Mouse (Mus musculus) hematopoietic stem cell, adult 5-6 weeks (primary cell): Measurements from ENCODE around the gene Ubxn1. TPM values are rescaled to one million over a fixed set of nuclear protein-coding genes. Genes with fewer than 3 reads are reported as not detected.
"Not testable (repeated sequence)": the region's sequence is repeated elsewhere in the genome, so short reads cannot be mapped to it uniquely, and the experiment has no call there.

Experiments used
- ATAC-seq, 2 experiments: fragments of 125-278 bp in 1 of 2; replicated peaks in 1 of 2; 2 replicates each; pipeline ENCODE4 v1.8.0; 2016 to 2017; ENCODE audit warnings: inconsistent platforms in 2 of 2, mild to moderate bottlenecking in 2 of 2, moderate number of reproducible peaks in 2 of 2, low read depth in 1 of 2, moderate TSS enrichment in 1 of 2; ENCODE audit not compliant: low FRiP score in 2 of 2, poor library complexity in 2 of 2, severe bottlenecking in 2 of 2, insufficient read depth in 1 of 2, low TSS enrichment in 1 of 2
- total RNA-seq: library from RNA; stranded (forward); fragments of 172-1452, 232-1000 nt; gene quantifications from 2 replicates; pipeline ENCODE4 v1.2.3, GENCODE M21; 2017

The Ubxn1 gene
- total RNA-seq, 1 experiment from 2014 or later = 180 TPM

DNA sequence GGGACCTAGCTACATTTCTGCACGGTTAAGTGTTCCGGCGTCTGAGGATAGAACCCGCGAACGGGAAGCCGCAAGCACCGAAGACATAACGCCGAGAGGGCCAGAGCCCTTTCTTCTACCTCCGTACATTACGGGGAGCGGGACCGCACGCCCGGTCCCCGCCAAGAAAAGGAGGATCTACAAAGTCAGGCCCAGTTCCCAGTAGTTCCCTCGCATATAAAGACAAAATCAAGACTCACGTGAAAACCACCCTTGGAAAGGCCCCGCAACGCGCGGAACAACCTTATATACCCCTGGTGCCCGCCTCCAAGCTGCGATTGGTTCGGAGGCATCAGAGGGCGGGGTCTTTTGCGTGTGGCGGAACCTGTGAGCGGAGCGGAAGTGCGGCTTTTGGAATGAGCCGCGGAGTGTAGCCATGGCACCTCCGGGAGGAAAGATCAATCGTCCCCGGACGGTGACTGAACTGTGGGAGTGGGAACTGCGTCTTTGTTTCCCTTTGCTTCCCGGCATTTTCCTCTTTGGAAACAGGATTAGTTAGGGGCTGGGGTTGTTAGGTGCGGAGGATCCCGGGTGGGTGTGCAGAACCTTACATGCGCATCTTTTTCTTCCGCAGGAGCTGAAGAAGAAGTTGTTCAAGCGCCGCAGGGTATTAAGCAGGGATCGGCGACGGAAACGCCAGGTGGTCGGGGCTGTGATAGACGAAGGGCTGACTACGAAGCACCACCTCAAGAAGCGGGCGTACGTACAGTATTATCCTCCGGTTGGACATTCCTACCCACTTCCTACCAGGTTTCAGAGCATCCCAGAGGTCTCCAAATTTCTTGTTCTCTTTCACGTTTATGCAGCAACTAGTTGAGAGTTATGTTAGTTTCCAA is 17.5 kb downstream of the Ubxn1 start, which contains the start of the genes 1810009A15Rik and Gm49416:
1810009A15Rik (plus strand) TSS at position 343 of the 875 bp plus-strand sequence.
Gm49416 (plus strand) TSS at position 416 of the 875 bp plus-strand sequence.
- ATAC-seq = peak; percentile 96 to 97

DNA sequence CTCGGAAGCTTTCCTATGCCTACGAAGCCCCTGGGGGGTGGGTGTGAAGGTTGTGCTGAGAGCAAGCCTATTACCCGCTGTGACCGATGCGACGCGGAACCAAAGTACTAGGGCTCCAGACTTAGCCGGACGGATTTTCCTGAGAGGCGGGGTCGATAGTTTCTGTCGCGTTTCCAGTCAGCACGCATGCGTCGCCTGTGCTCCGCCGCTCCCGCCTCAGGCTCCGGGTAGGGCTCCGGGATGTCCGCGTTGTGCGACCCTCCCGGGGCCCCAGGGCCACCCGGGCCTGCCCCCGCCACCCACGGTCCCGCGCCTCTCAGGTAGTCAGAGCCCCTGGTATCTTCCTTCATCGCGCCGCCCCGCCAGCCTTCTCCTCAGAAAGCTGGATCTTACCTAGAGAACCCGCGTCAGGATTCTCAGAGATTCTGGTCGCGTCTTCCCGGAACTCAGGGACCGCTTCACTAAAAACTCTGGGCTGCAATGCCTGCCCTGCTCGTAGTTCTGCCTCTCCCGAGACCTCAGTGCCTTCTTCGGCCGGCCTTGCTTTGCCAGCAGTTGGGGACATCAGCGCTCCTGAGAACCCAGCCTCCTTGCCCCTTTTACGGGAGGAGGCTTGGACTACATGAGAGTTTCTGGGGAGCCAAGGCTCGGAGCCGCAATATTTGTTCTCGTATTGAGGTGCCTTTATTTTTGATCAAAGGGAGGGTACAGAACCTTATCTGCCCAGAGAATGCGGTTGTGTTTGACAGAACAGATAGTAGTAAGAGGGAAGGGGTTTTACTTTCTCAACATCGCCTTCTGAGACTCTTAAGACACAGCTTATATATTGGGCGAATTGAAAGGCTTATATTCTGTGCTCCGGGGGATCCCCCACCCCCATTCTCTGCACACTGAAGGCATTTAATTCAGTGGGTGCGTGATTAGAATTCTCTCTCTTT is 21.8 kb downstream of the Ubxn1 start, which contains the start of gene Ints5:
Ints5 (plus strand) TSS at position 177 of the 938 bp plus-strand sequence.
- ATAC-seq = peak; percentile 33 to 50

DNA sequence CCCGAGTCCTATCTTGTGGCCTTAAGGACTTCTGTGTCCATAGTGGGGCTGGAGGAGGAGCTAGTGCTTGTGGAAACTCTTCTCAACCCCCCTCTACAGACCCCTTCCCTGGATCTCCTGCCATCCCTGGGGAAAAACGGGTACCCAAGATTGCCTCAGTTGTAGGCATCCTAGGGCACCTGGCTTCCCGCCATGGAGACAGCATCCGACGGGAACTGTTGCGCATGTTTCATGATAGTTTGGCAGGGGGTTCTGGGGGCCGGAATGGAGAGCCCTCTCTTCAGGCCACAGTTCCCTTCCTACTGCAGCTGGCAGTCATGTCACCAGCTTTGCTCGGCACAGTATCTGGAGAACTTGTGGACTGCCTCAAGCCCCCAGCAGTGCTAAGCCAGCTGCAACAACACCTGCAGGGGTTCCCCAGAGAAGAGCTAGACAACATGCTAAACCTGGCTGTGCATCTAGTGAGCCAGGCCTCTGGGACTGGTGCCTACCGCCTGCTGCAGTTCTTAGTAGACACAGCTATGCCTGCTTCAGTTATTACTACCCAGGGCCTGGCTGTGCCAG is 24.2 kb downstream of the Ubxn1 start:
- no peak for ATAC-seq

DNA sequence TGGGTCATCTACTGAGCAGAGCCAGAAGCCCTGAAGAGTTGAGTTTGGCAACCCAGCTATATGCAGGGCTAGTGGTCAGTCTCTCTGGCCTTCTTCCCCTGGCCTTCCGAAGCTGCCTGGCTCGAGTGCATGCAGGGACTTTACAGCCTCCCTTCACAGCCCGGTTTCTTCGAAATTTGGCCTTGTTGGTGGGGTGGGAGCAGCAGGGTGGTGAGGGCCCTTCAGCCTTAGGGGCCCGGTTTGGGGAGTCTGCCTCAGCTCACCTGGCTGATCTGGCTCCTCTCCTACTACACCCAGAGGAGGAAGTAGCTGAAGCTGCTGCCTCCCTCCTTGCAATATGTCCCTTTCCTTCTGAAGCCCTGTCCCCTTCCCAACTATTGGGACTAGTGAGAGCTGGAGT is 24.9 kb downstream of the Ubxn1 start:
- ATAC-seq = not testable (repeated sequence)

DNA sequence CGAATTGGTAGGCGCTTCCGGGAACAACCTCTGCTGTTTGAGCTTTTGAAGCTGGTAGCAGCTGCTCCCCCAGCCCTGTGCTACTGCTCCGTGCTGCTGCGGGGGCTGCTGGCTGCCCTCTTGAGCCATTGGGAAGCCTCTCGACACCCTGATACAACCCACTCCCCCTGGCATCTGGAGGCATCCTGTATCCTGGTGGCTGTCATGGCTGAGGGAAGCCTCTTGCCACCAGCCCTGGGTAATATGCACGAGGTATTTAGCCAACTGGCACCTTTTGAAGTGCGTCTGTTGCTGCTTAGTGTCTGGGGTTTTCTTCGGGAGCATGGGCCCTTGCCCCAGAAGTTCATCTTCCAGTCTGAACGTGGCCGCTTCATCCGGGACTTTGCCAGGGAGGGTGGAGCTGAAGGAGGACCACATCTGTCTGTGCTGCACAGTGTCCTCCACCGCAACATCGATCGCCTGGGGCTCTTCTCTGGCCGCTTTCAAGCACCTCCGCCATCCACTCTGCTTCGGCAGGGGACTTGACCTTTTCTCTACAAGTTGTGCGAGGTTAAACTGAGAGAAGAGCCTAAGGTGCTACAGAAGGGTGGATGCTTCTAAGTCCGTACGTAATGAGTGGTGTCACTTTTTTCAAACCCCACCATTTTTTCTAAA is 26.0 kb downstream of the Ubxn1 start:
- 0 out of 4 replicates have a peak, but pooled peaks of 1 of the 2 experiments have one; percentile 1 for ATAC-seq

DNA sequence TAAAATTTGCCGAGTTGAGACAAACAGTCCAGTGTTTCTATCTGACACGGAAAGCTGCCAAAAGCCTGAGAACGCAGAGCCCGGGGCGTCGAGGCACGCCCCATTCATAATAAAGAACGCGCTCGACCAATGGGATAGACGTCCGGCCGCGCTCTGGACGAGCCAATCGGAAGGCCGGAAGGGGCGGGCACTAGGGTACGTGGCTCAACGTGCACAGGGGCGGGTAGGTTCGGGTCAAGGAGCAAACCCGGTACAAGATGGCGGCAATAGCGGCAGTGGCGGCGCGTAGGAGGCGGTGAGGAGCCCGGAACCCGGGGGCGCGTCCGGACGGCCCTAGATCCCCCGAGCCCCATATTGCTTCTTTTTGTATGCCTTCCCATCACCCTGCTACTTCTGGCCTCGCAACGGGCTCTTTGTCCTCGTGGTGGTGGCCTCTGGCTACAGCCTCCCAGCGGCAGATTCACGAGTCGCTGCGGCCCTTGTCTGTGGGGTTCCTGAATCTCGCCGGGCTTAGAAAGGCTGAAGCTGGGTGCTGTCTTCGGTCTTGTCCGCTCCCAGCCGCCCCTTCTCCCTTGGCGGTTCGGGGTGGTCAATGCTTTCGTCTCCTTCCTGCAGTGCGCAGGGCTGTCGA is 26.7 kb downstream of the Ubxn1 start, which contains the start of gene Ganab:
Ganab (plus strand) TSS at position 207 of the 631 bp plus-strand sequence.
- ATAC-seq = peak; percentile 99

DNA sequence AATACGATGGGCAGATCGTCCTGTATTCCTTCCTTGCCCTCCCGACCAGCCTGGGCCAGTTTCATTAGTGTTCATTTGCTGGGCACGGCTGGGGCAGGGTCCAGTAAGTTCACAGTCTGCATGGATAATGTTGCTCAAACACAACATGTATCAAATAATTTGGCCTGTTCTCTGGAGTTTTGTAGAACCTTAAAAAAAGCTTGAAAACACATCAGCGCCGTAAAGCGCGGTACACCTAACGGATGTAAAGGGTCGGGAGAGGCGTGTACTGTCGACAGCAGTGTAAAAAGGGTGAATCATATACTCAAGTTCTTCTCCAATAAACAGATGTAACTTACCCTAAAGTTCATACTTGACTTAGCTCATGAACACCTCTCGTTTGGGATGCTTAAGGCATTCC is 27.3 kb downstream of the Ubxn1 start:
- no peak for ATAC-seq

DNA sequence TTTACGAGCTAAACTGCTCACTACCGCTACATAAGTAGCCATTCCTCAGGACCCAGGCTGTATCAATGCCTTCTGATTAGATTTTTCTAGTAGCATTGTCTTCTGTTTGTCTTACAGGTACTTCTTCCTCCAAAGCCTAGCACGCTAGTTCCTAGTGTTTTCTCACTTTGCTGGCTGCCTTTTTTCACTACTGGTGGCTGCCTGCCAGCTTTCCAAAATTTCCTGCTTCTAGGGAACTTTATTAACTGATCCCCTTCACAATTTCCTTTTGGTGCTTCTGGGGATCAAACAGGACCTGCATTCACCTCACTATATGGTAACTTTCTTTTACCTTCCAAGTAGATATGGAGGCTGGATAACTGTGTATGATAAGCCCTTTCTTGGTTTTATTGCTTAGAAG is 27.8 kb downstream of the Ubxn1 start:
- ATAC-seq = no peak

DNA sequence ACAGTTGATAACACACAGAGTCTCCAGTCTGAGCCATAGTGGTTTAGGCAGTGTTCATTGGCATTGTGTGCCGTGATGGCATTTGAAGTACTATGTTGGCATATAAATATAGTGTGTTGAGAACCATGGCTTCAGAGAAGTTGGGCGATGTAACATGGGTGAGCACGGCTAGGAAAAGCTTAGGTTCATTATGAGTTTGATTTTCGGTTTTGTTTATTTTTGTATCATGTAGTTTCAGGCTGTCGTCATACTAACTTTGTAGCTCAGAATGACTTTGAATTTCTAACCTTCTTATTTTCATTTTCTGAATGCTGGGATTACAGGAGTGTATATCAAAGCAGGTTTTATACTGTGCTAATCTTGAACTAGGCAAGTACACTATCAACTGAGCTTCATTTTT is 32.1 kb downstream of the Ubxn1 start:
- no peak for ATAC-seq

DNA sequence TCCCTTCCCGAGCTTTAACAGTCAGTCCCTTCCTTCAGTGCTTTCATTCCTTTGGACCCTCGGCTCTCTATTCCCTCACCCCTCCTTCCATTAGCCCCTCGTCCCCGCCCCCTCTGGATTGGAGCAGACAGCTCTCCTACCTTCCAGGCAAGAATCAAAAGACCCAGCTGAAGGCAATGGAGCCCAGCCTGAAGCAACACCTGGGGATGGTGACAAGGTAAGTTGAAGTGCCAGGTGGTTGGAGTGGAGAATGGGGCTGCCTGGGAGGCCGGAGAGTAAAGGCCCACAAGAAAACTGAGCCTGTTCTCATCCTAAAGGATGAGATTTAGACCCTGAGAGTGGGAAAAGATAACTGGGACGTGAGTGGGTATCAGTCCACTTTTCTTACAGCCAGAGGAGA is 37.2 kb downstream of the Ubxn1 start:
- ATAC-seq = no peak

DNA sequence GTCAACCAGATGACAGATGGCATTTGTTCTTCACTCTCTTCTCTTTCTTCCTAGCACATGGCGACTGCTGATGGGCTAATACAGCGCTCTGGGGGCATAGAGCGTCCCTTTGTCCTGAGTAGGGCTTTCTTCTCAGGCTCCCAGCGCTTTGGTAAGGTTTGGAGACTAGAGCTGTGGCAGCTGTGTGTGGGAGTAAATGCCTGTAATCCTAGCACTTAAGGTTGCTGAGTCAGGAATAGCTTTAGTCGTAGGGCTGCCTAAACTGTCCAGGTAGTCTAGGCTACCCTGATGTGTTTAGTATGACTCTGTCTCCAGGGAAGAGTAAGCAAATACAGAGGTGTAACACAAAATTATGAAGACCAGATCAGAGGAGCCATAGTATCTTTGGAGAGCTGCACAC is 40.5 kb downstream of the Ubxn1 start:
- no peak for ATAC-seq

DNA sequence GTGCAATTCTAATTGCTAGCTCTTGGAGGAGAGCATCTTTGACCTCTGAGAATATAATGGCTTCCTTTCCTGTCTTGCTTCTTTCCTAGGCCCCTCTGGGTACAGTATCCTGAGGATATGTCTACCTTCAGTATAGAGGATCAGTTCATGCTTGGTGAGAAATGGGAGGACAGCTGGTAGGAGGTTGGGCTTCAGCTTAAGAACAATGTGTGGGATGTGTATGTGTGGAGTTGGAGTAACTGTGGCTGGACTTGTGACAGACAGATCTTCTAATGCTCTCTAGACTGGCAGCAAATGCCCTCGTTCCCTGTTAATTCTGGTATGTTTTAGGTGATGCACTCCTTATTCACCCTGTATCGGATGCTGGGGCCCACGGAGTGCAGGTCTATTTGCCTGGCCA is 42.9 kb downstream of the Ubxn1 start:
- ATAC-seq = no peak

DNA sequence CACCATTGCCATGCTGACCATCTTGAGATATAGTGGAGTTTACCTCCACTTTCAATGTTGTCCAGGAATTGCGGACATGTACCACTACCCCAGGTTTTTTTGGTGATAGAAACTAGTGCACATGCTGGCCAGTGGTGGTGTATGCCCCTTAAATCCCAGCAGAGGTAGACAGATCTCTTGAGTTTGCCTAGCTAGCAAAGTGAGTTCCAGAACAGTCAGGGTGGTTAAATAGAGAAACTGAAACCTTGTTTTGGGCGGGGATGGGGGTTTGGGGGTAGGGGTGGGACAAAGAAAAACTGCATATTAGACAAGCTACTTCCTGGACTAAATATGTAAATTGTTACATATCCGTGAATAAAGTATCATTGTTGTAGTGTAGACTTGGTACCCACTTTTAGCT is 47.7 kb downstream of the Ubxn1 start:
- no peak for ATAC-seq

DNA sequence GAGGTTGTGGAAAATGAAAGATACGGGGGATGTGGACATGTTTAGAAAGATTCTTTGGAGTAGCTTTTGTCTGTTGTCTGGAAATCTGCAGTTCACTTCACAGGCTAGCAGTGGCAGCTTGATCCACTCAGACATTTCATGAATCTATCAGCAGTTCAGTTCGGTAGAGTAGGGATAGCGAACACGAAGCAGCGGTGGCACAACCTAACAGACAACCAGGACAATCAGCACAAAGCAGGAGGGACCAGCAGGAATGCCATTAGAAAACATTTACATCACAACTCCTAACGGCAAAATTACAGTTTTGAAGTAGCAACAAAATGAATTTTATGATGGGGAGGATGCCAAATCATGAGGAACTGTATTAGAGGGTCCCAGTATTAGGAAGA is 48.4 kb downstream of the Ubxn1 start:
- ATAC-seq = no peak

DNA sequence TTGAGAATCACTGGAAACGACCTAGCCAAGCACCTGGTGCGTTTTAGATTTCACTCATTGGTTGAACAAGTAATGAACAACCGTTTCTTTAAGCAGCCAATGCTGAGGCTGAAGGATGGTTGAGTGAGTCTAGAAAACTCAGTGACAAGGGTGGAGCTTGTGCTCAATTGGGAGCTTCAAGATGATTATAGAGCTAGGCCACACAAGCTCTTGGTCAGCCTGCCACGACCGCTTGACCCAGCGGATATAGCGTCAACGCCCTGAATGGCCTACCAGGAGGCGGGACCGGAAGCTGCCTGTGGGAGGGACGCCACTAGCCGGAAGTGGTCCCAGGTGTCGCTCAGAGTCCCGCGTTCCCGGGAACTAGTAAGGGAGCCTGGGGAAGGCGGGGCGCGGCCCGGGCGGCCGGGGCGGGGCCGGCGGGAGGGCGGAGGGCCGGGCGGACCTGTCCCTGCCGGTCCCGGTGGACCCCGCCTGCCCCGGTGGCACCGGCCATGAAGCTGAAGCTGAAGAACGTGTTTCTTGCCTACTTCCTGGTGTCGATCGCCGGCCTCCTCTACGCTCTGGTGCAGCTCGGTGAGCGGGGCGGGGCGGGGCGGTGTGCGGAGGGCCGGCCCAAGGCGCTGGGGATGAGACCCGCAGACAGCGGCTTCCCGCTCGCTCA is 48.9 kb downstream of the Ubxn1 start, which contains the start of gene B3gat3:
B3gat3 (plus strand) TSS at position 302 of the 664 bp plus-strand sequence.
- peak; percentile 82 to 83 for ATAC-seq

DNA sequence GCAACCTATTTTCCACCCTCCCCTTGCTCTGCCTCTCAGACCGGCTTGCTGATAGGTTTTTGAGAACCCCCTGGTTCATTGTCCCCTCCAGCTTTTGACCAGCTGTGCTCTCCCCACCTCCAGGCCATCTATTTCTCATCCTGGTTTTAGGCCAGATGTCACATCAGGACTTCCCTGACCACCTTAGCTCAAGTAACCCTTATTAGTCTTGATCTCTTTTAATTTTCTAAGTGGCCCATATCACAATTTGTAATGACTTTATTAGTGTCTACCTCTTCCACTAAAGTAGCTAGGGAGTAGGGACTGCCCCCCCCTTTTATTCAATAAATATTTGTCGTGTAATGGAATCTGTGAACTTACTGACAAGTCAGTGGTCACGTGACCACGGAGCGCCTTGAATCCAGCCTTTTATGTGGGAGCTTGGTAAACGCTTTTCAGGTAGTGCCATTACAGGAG is 49.6 kb downstream of the Ubxn1 start:
- 0 out of 4 replicates have a peak, but pooled peaks of 1 of the 2 experiments have one; percentile 10 for ATAC-seq
